Mouse (Mus musculus) embryonic facial prominence, embryonic 12.5 days (tissue): ENCODE results near the gene Map2k6. TPM values are rescaled to one million over a fixed set of nuclear protein-coding genes. Genes with fewer than 3 reads are reported as not detected.

Source experiments
- polyA plus RNA-seq: library from polyadenylated mRNA; unstranded; fragments of >200 nt; fragmentation: Nextera tagmentation; extraction: Ambion mirVana; gene quantifications from 2 replicates; pipeline ENCODE4 v1.2.1, GENCODE M21; 2016

Map2k6 gene
- polyA plus RNA-seq, 1 experiment from 2014 or later, result 44.9 TPM

Other genes starting within 250 kb of the Map2k6 start
- gene Abca9, start 230.9 kb upstream of the Map2k6 start, polyA plus RNA-seq, result 3.2 and 4.2 TPM in 2 replicates
- gene Abca6, start 147.3 kb upstream of the Map2k6 start, polyA plus RNA-seq, result 0.63 and 0.76 TPM in 2 replicates
- 6.9 and 8.0 TPM in 2 replicates for gene Abca5, start 61.4 kb upstream of the Map2k6 start, polyA plus RNA-seq